ENCODE assay signal across 9 mouse cellular contexts in the genomic region with DNA sequence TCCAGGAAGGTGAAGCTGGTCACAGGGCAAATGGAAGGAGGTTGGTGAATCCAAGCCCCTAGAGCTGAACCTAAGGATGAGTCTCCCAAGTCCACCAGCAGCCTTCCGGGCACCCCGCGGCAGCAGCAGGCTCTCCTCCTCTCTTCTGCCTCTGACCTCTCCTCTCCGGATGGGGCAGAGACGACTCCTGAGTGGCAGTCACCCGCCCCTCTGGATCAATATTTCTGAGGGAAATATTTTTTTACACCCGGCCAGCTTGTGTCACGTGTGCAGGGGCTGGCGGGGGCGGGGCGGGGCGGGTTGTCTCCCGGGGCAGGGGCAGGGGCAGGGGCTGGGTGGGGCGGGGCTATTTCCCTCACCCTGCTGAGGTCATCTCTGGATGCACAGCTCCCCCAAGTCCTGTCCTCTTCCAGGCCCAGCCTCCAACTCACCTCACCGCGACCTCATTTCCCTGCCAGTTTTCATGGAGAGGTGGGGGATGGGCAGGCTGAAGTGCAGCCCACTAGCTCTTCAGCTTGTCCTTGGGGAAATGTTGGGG. TPM values are rescaled to one million over a fixed set of nuclear protein-coding genes. Genes with fewer than 3 reads are reported as not detected.
DNase-seq lines count a peak whose midpoint lies in the region.
"Had no signal": no experiment of that assay in that cellular context is flagged by ENCODE, and none has a peak within 500 bp of the region (broad histone marks: within the 10 kb centered on the region; RNA-seq: fewer than 3 reads in every experiment).

No protein-coding gene starts in this region.

- peak overlapping the region; percentile 52 for H3K4me3 ChIP-seq in heart, embryonic 10.5 days

- H3K4me1 ChIP-seq in heart, embryonic 10.5 days = peaks cover 15% of the 10 kb centered on the region

- peak overlapping the region; percentile 74 for H3K27ac ChIP-seq in heart, embryonic 10.5 days

- DNase-seq in testis, postnatal 10 days (ENCODE audit: low spot score) = peak; percentile 52
- no peak for DNase-seq in testis, postnatal 14 days (ENCODE audit: low spot score)
- DNase-seq in heart, embryonic 10.5 days (ENCODE audit: low spot score) = peak; percentile 89
- peak; percentile 35 for DNase-seq in kidney, adult 9 months
- DNase-seq in lung, postnatal 4 days = peak; percentile 42
- DNase-seq in layer of hippocampus, adult 18-20 months (ENCODE audit: low spot score in 2 of 2) = no peak
- no peak for DNase-seq in adipocyte (ENCODE audit: low spot score)
- no peak for DNase-seq in layer of hippocampus, adult 9-10 months (ENCODE audit: low spot score)

- no peaks in the 10 kb centered on the region for H3K36me3 ChIP-seq in heart, embryonic 10.5 days
- H3K36me3 ChIP-seq: G1E had no signal

- WGBS in heart, embryonic 10.5 days = 3% methylated on average over 16 of the region's 16 CpGs

- H3K27me3 ChIP-seq in heart, embryonic 10.5 days (ENCODE audit: insufficient read depth, poor library complexity, severe bottlenecking) = peaks cover 16% of the 10 kb centered on the region; the same call in 1 of the 2 replicates

- H3K9me3 ChIP-seq in heart, embryonic 10.5 days = no peaks in the 10 kb centered on the region

RNA-seq across cellular contexts. Expression of a gene that starts 28.1 kb away (rescaled TPM):
- polyA plus RNA-seq in heart, embryonic 10.5 days (2016; fragmentation: Nextera tagmentation; extraction: Ambion mirVana) = 0.09 and 0.20 TPM in 2 replicates
- 10 to 100 TPM; 39.5 to 43.2 TPM for total RNA-seq in layer of hippocampus, adult 18-20 months (2021)
- polyA plus RNA-seq: G1E had no signal

Comparison
In these comparisons a context has a peak if more than half of its experiments do, and no peak if none do; other contexts are left out.
1. DNase-seq: peak in testis, postnatal 10 days (single experiment), heart, embryonic 10.5 days (single experiment), kidney, adult 9 months (single experiment) and lung, postnatal 4 days (2 of 2); none in testis, postnatal 14 days (single experiment), layer of hippocampus, adult 18-20 months (0 of 2), adipocyte (single experiment) and layer of hippocampus, adult 9-10 months (single experiment).